Mouse (Mus musculus) limb, embryonic 14.5 days (tissue): ENCODE data around the gene Chil1. TPM values are rescaled to one million over a fixed set of nuclear protein-coding genes. Genes with fewer than 3 reads are reported as not detected.

Experiments used
- ATAC-seq: fragments of 200-750 bp; cut with Nextera tagmentation; 2 replicates; pipeline ENCODE4 v1.8.0; 2017; ENCODE audit warnings: low read depth, moderate number of reproducible peaks, moderate TSS enrichment; ENCODE audit not compliant: low FRiP score
- DNase-seq: peaks from one replicate; pipeline ENCODE4 v3.0.0-alpha.2; 2015; ENCODE audit warnings: low spot score
- H3K27ac ChIP-seq: fragments of 300-500 bp; sonication (generic); replicated peaks from 2 replicates; pipeline ENCODE4 v1.5.1; 2014; ENCODE audit warnings: low read depth, mild to moderate bottlenecking, low read length, moderate library complexity, mixed read lengths
- H3K27me3 ChIP-seq: fragments of 300-500 bp; sonication (generic); 2 replicates; pipeline ENCODE4 v1.6.1; 2014; ENCODE audit warnings: low read length, mixed read lengths; ENCODE audit not compliant: control insufficient read depth, insufficient read depth
- H3K36me3 ChIP-seq: fragments of 300-500 bp; sonication (generic); 2 replicates; pipeline ENCODE4 v1.6.1; 2014; ENCODE audit warnings: mild to moderate bottlenecking, low read length, moderate library complexity, mixed read lengths; ENCODE audit not compliant: control insufficient read depth, insufficient read depth
- H3K4me1 ChIP-seq: fragments of 300-500 bp; sonication (generic); 2 replicates; pipeline ENCODE4 v1.6.1; 2014; ENCODE audit warnings: antibody characterized with exemption, low read length, mixed read lengths; ENCODE audit not compliant: control insufficient read depth, insufficient read depth
- H3K4me2 ChIP-seq: fragments of 300-500 bp; sonication (generic); replicated peaks from 2 replicates; pipeline ENCODE4 v1.6.1; 2014; ENCODE audit warnings: low read depth, mild to moderate bottlenecking, low read length, moderate library complexity; ENCODE audit not compliant: severe bottlenecking
- H3K4me3 ChIP-seq: fragments of 300-500 bp; sonication (generic); replicated peaks from 2 replicates; pipeline ENCODE4 v1.5.1; 2014; ENCODE audit warnings: low read length
- H3K9ac ChIP-seq: fragments of 300-500 bp; sonication (generic); 2 replicates; pipeline ENCODE4 v1.6.1; 2014; ENCODE audit warnings: mild to moderate bottlenecking, low read depth, low read length, moderate library complexity; ENCODE audit not compliant: severe bottlenecking
- H3K9me3 ChIP-seq: fragments of 300-500 bp; sonication (generic); 2 replicates; pipeline ENCODE4 v1.6.1; 2016; ENCODE audit warnings: low read length; ENCODE audit not compliant: control insufficient read depth
- POLR2A ChIP-seq: fragments of 200-500 bp; IDR thresholded peaks from 2 replicates; pipeline ENCODE4 v1.8.0; 2012; ENCODE audit warnings: inconsistent platforms, mild to moderate bottlenecking, moderate library complexity, borderline replicate concordance; ENCODE audit not compliant: insufficient read depth, insufficient read length; ENCODE audit errors: extremely low read depth
- WGBS: fragments of 180-500 bp; shearing (Covaris S2); extraction: QIAGEN DNeasy Blood & Tissue Kit; methylation state at CpG from one replicate; pipeline ENCODE4 v1.1.7; 2014; 5-methylcytosine and 5-hydroxymethylcytosine counted together
- polyA plus RNA-seq, 2 experiments: library from polyadenylated mRNA; depleted of rRNA in 1 of 2; stranded (reverse) in 1 of 2; unstranded in 1 of 2; fragments of >200 nt; fragmentation: Nextera tagmentation in 1 of 2; extraction: Ambion mirVana in 1 of 2; gene quantifications; 2 replicates each; pipeline versions ENCODE4 v1.2.1 to v1.2.3; 2012 to 2014

Gene Chil1
- polyA plus RNA-seq, 2 experiments: 12.3 to 16.3 TPM

DNA sequence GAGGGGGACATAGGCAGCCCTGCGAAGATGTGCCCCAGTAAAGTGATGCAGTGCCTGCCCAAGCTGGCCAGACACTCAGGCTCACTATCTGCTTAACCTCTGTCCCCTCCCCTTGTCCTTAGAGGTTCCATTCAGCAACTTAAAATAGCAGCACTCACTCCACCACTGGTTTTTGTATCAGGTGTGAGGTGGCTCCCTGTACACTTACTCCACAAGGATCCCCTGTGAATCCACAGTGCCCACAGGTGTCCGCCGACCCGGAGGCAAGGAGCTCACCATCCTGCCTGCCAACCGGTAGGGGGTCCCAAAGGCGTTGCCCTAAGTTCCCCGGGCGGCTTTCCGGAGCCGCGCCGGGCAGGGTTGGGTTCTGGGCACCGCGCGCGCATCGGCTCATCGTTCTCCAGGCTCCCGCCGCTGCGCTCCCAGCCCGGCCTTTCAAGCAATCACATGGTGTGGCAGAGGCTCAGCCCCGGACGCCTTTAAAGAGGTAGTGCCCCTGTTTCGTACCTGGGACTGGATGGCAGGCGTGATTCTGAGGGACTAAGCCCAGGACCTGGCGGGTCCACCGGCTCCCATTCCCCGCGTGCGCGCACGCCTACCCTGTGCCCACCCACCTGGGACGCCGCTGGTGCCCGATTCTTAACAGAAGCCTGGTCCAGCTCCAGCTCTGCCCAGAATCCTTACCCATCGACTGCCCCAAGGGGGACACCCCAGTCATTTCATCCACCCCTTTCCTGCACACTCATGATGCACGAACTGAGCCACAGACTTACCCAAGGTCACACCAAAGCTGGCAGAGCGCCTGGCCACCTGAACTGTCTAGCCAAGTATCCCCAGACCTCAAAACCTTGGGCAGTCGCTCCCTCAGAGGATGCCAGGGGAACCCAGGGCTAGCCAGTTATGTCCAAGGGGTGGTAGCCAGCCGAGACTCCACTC is 52.7 kb downstream of the Chil1 start:
- peak; percentile 20; the same call in 1 of the 2 replicates for ATAC-seq
- H3K27me3 ChIP-seq: peaks cover 33% of the 10 kb centered on the region
- peak overlapping the region; percentile 95 for H3K4me2 ChIP-seq
- DNase-seq: no peak
- H3K27ac ChIP-seq: no peak overlapping the region
- WGBS: 1% methylated on average over 38 of the region's 41 CpGs
- H3K36me3 ChIP-seq: no peaks in the 10 kb centered on the region
- H3K4me3 ChIP-seq: peak overlapping the region; percentile 46
- H3K4me1 ChIP-seq: peaks cover 10% of the 10 kb centered on the region; the same call in 1 of the 2 replicates
- H3K9me3 ChIP-seq: no peaks in the 10 kb centered on the region
- peak overlapping the region; percentile 43 for H3K9ac ChIP-seq
- no peak for TF ChIP-seq POLR2A

DNA sequence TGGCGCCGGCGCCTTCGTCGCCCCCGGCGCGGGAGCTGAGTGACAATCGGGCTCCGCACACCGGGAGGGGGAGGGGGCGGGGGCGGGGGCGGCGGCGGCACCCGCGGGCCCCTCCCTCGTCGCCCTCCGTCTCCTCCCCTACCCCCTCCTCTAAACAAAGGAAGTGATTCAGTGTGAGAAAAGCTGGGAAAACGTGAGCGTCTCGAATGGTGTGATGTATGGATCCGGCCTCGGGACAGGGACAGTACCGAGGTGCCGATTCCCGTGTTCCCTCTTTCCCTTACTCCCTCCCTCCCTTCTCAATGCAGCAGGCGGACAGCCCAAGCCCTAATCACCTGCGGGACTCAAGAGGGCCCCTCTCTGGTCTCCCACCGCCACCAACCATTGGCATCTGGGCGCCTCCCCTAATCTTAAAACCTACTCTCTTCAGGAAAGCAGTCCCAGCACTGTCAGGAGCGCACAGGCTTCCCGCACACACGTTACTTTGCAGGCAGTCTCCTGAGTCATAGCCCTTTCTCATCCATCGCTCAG is 53.5 kb downstream of the Chil1 start, which contains the start of gene Adora1:
Gene Adora1 (minus strand): TSS at position 41 of the 531 bp plus-strand sequence.
- peaks cover 10% of the 10 kb centered on the region; the same call in 1 of the 2 replicates for H3K4me1 ChIP-seq
- H3K4me2 ChIP-seq: peak within 1 kb of the TSS; percentile 95
- ATAC-seq (peak; percentile 32; the same call in 1 of the 2 replicates), DNase-seq (no peak)
- H3K27me3 ChIP-seq: peaks cover 33% of the 10 kb centered on the region
- H3K27ac ChIP-seq: no peak within 1 kb of the TSS
- no peaks in the 10 kb centered on the region for H3K9me3 ChIP-seq
- no peaks in the 10 kb centered on the region for H3K36me3 ChIP-seq
- 4% methylated on average over 35 of the region's 37 CpGs for WGBS
- TF ChIP-seq POLR2A: no peak
- H3K9ac ChIP-seq: peak within 1 kb of the TSS; percentile 43
- peak within 1 kb of the TSS; percentile 46 for H3K4me3 ChIP-seq

DNA sequence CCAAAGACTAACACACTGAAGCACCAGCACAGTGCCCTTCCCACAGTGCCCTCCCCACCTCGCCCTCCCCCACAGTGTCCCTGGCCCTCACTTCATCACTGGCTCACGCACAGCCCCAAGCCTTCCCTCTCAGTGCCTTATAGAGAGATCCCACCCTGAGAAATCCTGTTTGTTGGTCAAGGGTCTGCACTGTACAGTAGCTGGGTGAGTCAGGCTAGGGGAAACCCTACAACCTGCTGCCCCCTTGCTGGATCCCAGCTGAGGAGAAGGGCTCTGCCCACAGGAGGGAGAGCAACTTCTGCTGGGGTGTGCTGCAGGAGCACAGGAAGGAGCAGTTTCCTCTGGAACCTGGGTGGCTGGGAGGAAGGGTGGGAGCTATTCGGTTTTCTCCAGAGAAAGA is 54.2 kb downstream of the Chil1 start:
- Histone ChIP-seq H3K36me3 (no peaks in the 10 kb centered on the region), H3K27me3 (peaks cover 33% of the 10 kb centered on the region), H3K4me2 (peak overlapping the region; percentile 95; the same call in 1 of the 2 replicates), H3K9ac (0 out of 2 replicates have a peak overlapping the region, but pooled peaks have one; percentile 43), H3K9me3 (no peaks in the 10 kb centered on the region), H3K4me3 (no peak overlapping the region), H3K4me1 (peaks cover 10% of the 10 kb centered on the region; the same call in 1 of the 2 replicates), H3K27ac (no peak overlapping the region)
- TF ChIP-seq POLR2A: no peak
- WGBS: 34% methylated on average over 3 of the region's 3 CpGs
- ATAC-seq (no peak), DNase-seq (no peak)

DNA sequence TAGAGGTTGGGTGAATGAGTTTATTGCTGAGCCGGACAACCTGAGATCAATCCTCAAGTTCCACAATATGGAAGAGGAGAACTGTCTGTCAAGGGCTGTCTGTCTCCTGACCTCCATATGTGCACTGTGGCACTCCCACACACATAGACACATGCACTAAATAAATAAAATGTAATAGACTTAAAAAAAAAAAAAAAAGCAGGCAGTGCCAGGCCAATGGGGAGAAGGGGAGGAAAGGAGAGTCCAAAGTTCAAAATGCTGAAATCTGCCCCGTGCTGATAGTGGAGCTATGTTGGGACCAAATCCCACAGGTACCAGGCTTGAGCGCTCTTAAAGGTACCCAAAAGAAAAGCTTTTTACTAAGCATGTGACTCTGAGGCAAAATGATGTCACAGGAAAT is 55.5 kb downstream of the Chil1 start:
- TF ChIP-seq POLR2A: no peak
- H3K9ac ChIP-seq: no peak overlapping the region
- H3K9me3 ChIP-seq: no peaks in the 10 kb centered on the region
- DNase-seq (no peak), ATAC-seq (no peak)
- H3K4me2 ChIP-seq: no peak overlapping the region
- WGBS: 85% methylated on average over 3 of the region's 3 CpGs
- no peaks in the 10 kb centered on the region for H3K36me3 ChIP-seq
- H3K4me1 ChIP-seq: peaks cover 10% of the 10 kb centered on the region; the same call in 1 of the 2 replicates
- H3K27ac ChIP-seq: no peak overlapping the region
- H3K4me3 ChIP-seq: no peak overlapping the region
- peaks cover 33% of the 10 kb centered on the region for H3K27me3 ChIP-seq

Other genes starting within 250 kb of the Chil1 start
- gene Fmod, start 144.9 kb upstream of the Chil1 start, polyA plus RNA-seq (2012; rRNA removed): 86.7 and 105 TPM in 2 replicates
- gene Fmod, start 144.9 kb upstream of the Chil1 start, polyA plus RNA-seq (2014; fragmentation: Nextera tagmentation; extraction: Ambion mirVana): 75.1 and 79.5 TPM in 2 replicates
- gene Btg2, start 103.1 kb upstream of the Chil1 start, polyA plus RNA-seq (2012; rRNA removed): 18.6 TPM in 2 replicates
- gene Btg2, start 103.1 kb upstream of the Chil1 start, polyA plus RNA-seq (2014; fragmentation: Nextera tagmentation; extraction: Ambion mirVana): 26.2 and 26.4 TPM in 2 replicates
- gene Chit1, start 70.9 kb upstream of the Chil1 start, polyA plus RNA-seq (2012; rRNA removed): 0.33 TPM in 2 replicates
- gene Chit1, start 70.9 kb upstream of the Chil1 start, polyA plus RNA-seq (2014; fragmentation: Nextera tagmentation; extraction: Ambion mirVana): 0.18 and 0.30 TPM in 2 replicates
- gene Mybph, start 11.3 kb downstream of the Chil1 start, polyA plus RNA-seq (2012; rRNA removed): 92.6 and 110 TPM in 2 replicates
- gene Mybph, start 11.3 kb downstream of the Chil1 start, polyA plus RNA-seq (2014; fragmentation: Nextera tagmentation; extraction: Ambion mirVana): 93.0 and 115 TPM in 2 replicates
- 2.0 and 3.6 TPM in 2 replicates for gene Adora1, start 53.3 kb downstream of the Chil1 start, polyA plus RNA-seq (2012; rRNA removed)
- 1.4 and 2.0 TPM in 2 replicates for gene Adora1, start 53.3 kb downstream of the Chil1 start, polyA plus RNA-seq (2014; fragmentation: Nextera tagmentation; extraction: Ambion mirVana)
- gene Myog, start 107.8 kb downstream of the Chil1 start, polyA plus RNA-seq (2012; rRNA removed): 162 and 165 TPM in 2 replicates
- 118 and 149 TPM in 2 replicates for gene Myog, start 107.8 kb downstream of the Chil1 start, polyA plus RNA-seq (2014; fragmentation: Nextera tagmentation; extraction: Ambion mirVana)
- 32.3 and 38.9 TPM in 2 replicates for gene Ppfia4, start 150.8 kb downstream of the Chil1 start, polyA plus RNA-seq (2012; rRNA removed)
- gene Ppfia4, start 150.8 kb downstream of the Chil1 start, polyA plus RNA-seq (2014; fragmentation: Nextera tagmentation; extraction: Ambion mirVana): 10.1 and 10.9 TPM in 2 replicates
- 83.0 and 110 TPM in 2 replicates for gene Tmem183a, start 179.8 kb downstream of the Chil1 start, polyA plus RNA-seq (2012; rRNA removed)
- gene Tmem183a, start 179.8 kb downstream of the Chil1 start, polyA plus RNA-seq (2014; fragmentation: Nextera tagmentation; extraction: Ambion mirVana): 77.8 and 86.8 TPM in 2 replicates
- gene 4933406M09Rik, start 203.8 kb downstream of the Chil1 start, polyA plus RNA-seq (2012; rRNA removed): not detected in 2 replicates
- gene 4933406M09Rik, start 203.8 kb downstream of the Chil1 start, polyA plus RNA-seq (2014; fragmentation: Nextera tagmentation; extraction: Ambion mirVana): not detected in 2 replicates
- 43.0 and 46.0 TPM in 2 replicates for gene Cyb5r1, start 223.4 kb downstream of the Chil1 start, polyA plus RNA-seq (2012; rRNA removed)
- gene Cyb5r1, start 223.4 kb downstream of the Chil1 start, polyA plus RNA-seq (2014; fragmentation: Nextera tagmentation; extraction: Ambion mirVana): 28.6 and 31.8 TPM in 2 replicates
- gene Adipor1, start 233.2 kb downstream of the Chil1 start, polyA plus RNA-seq (2012; rRNA removed): 74.9 and 82.9 TPM in 2 replicates
- gene Adipor1, start 233.2 kb downstream of the Chil1 start, polyA plus RNA-seq (2014; fragmentation: Nextera tagmentation; extraction: Ambion mirVana): 92.1 and 97.6 TPM in 2 replicates